Mouse (Mus musculus) right cerebral cortex, adult 18-20 months (tissue): Measurements from ENCODE around the gene Gm3415.

Source experiments
- DNase-seq: peaks from one replicate; pipeline ENCODE4 v3.0.0; 2022; ENCODE audit warnings: mixed read lengths

Gene Gm3415

DNA sequence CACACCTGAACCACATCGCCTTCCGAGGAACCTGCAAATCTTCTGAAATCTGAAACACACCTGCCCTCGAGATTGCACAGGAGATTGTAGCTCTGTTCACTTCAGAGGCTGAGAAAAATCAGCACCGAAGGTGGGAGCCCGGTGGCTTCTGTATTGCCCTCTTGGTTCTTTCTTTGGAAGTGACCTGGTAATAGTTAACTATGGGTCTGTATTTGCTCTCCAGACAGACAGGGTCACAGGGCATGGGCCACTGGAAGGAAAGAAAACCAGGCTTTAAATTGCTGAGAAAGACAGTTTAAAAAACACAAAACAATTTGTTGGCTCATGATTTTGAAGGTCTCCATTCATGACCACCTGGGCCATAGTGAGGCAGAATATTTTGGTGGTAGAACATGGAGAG lies 44.0 kb downstream of the Gm3415 start:
- DNase-seq: no peak

DNA sequence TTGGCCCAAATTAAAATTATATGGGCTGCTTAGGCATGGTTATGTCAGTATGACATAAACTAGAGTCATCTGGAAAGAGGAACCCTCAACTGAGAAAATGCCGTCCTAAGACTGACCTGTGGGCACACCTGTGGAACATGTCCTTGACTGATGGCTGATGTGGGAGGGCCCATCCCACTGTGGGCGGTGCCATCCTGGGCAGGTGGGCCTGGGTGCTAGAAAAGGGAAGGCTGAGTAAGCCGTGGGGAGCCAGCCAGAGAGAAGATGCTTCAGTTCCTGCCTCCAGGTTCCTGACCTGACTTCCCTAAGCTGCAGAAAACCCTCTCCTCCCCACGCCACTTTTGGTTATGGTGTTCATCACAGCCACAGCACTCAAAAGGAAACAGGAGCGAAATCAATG lies 50.3 kb downstream of the Gm3415 start:
- DNase-seq: no peak

DNA sequence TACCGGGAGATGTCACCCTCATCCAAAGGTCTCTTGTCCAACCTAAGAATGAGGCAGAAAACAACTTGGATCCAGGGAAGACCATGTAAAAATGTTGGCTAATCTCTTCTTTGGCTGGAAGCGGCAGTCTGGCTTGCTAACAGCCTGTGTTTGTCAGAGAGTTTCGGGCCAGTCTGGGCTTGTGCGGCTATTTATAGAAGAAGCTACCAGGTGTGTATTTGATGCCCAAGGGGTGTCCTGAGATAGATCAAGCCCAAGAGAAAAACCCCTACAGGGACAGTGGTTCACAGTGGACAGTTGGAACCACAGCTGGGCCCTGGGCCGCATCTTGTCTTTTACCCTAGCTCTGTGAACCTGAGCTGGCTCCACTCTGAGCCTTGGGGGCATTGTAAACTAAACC lies 51.0 kb downstream of the Gm3415 start:
- DNase-seq: no peak

DNA sequence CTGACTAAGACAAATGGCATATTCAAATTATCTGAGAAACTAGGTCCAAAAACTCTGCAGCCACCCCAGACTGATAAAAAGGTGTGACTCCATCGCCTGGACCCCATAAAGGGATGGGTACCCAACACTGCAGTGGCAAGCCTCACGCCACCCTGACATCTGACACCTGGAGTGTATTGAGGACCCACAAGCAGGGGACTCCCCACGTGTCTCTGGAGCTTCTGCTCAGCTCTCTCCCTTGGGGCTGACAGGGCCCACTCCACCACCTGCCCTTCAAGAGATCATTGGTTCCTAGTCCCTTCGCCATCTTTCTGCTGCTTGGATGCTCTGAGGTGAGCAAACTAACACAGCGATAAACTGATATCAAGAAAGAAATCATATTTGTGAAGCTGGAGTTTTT lies 51.9 kb downstream of the Gm3415 start:
- DNase-seq: no peak
